Mouse (Mus musculus): ENCODE data around the gene Stkld1.

DNA sequence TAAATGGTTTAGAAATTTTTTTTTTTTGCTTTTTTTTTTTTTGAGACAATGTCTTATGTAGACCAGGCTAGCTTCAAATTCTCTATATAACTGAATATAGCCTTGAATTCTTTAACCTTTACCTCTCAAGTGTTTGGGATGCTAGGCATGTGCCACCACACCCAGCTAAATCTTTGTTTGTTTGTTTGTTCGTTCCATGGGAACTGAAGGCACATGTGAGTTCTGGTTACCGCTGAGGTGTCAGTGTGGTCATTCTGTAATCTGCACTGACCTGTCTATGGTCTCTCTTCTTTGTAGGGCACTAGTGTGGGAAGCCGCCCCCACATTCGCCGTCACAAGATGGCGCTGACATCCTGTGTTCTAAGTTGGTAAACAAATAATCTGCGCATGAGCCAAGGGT is 64.1 kb downstream of the Stkld1 start:
- TF ChIP-seq POLR2A (IDR thresholded peaks at IDR 0.05; ENCODE audit: insufficient read length, low read depth) = no peak
- TF ChIP-seq MAX (IDR thresholded peaks at IDR 0.05; ENCODE audit: low read depth) = no peak
